Comparison of ENCODE assay signal across 22 mouse cellular contexts in the genomic region with DNA sequence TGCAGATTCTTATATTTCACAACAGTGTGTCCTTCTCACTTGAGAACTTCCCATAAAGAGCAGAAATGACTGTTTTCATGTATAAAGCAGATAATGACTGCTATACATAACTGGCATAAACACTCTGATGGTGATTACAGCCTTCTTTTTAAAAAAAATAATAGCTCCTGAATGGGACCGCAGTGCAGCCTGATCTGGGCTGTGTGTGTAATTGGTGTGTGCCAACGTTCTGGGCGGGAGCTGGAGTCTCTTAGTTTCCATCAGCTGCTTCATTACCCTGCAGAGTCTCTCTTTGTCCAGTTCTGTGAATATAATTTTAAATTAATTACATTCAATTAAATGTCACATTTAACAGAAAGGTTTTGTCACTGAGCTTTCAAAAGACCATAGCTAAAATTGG. TPM values are rescaled to one million over a fixed set of nuclear protein-coding genes. Genes with fewer than 3 reads are reported as not detected.
DNase-seq lines count a peak whose midpoint lies in the region; ATAC-seq and TF ChIP-seq lines count a peak whose summit lies in the region.
"Had no signal": no experiment of that assay in that cellular context is flagged by ENCODE, and none has a peak within 500 bp of the region (broad histone marks: within the 10 kb centered on the region; RNA-seq: fewer than 3 reads in every experiment).

No protein-coding gene starts in this region.

- DNase-seq in forebrain, embryonic 11.5 days (ENCODE audit: low spot score) = no peak
- DNase-seq in hindbrain, embryonic 11.5 days (ENCODE audit: low spot score) = no peak
- peak; percentile 22 for DNase-seq in midbrain, embryonic 14.5 days
- no peak for DNase-seq in midbrain, postnatal 0 days (ENCODE audit: low spot score)
- DNase-seq in Muller cell, postnatal 12 days (ENCODE audit: inconsistent ontology term) = no peak
- DNase-seq: adrenal gland, postnatal 10 days; B cell, adult 2 months; cerebellum, adult 11-12 months; cerebellum, adult 9-10 months; cerebellum, postnatal 36 days; gastrocnemius, postnatal 14 days; heart, adult 2 months; heart, postnatal 14 days had no signal

- H3K4me2 ChIP-seq in forebrain, embryonic 13.5 days = no peak overlapping the region
- H3K4me2 ChIP-seq in forebrain, embryonic 11.5 days (ENCODE audit: low read depth, low read length, severe bottlenecking) = no peak overlapping the region
- H3K4me2 ChIP-seq in hindbrain, embryonic 13.5 days = no peak overlapping the region
- H3K4me2 ChIP-seq in hindbrain, embryonic 11.5 days (replicated peaks; ENCODE audit: low read depth, low read length) = no peak overlapping the region
- H3K4me2 ChIP-seq in midbrain, embryonic 14.5 days (ENCODE audit: low read length) = no peak overlapping the region
- H3K4me2 ChIP-seq in midbrain, postnatal 0 days (ENCODE audit: low read depth, low read length, poor library complexity, severe bottlenecking) = no peak overlapping the region
- H3K4me2 ChIP-seq in midbrain, embryonic 16.5 days (ENCODE audit: low read length) = no peak overlapping the region
- H3K4me2 ChIP-seq: heart, embryonic 11.5 days; heart, embryonic 15.5 days had no signal

- no peak overlapping the region for H3K9ac ChIP-seq in forebrain, embryonic 13.5 days
- no peak overlapping the region for H3K9ac ChIP-seq in forebrain, embryonic 11.5 days (ENCODE audit: low read length)
- H3K9ac ChIP-seq in hindbrain, embryonic 13.5 days = no peak overlapping the region
- H3K9ac ChIP-seq in hindbrain, embryonic 11.5 days (ENCODE audit: low read depth, low read length) = no peak overlapping the region
- no peak overlapping the region for H3K9ac ChIP-seq in midbrain, embryonic 14.5 days (replicated peaks; ENCODE audit: low read length)
- H3K9ac ChIP-seq in midbrain, postnatal 0 days (replicated peaks; ENCODE audit: low read length, poor library complexity, severe bottlenecking) = no peak overlapping the region
- H3K9ac ChIP-seq in midbrain, embryonic 16.5 days (ENCODE audit: low read depth, low read length) = no peak overlapping the region
- H3K9ac ChIP-seq: heart, embryonic 15.5 days had no signal

- H3K36me3 ChIP-seq in forebrain, embryonic 13.5 days (ENCODE audit: poor library complexity, severe bottlenecking) = peaks cover 99% of the 10 kb centered on the region
- no peaks in the 10 kb centered on the region; the same call in 1 of the 2 replicates for H3K36me3 ChIP-seq in forebrain, embryonic 11.5 days (ENCODE audit: control insufficient read depth, insufficient read depth, low read length)
- peaks cover 96% of the 10 kb centered on the region for H3K36me3 ChIP-seq in hindbrain, embryonic 13.5 days
- peaks cover 4% of the 10 kb centered on the region; the same call in 1 of the 2 replicates for H3K36me3 ChIP-seq in hindbrain, embryonic 11.5 days (ENCODE audit: control insufficient read depth, insufficient read depth, low read length)
- peaks cover 82% of the 10 kb centered on the region for H3K36me3 ChIP-seq in midbrain, embryonic 14.5 days (ENCODE audit: control insufficient read depth, insufficient read depth, low read length)
- H3K36me3 ChIP-seq in midbrain, postnatal 0 days (ENCODE audit: insufficient read depth, low read length) = peaks cover 48% of the 10 kb centered on the region
- peaks cover 46% of the 10 kb centered on the region for H3K36me3 ChIP-seq in midbrain, embryonic 16.5 days (ENCODE audit: control insufficient read depth, insufficient read depth, low read length)

- 53% methylated on average over 3 of the region's 3 CpGs for WGBS in forebrain, embryonic 13.5 days
- WGBS in forebrain, embryonic 11.5 days = 76% methylated on average over 3 of the region's 3 CpGs
- WGBS in hindbrain, embryonic 13.5 days = 83% methylated on average over 3 of the region's 3 CpGs
- WGBS in hindbrain, embryonic 11.5 days = 93% methylated on average over 3 of the region's 3 CpGs
- 69% methylated on average over 3 of the region's 3 CpGs for WGBS in midbrain, embryonic 14.5 days
- 69% methylated on average over 3 of the region's 3 CpGs for WGBS in midbrain, postnatal 0 days
- 68% methylated on average over 3 of the region's 3 CpGs for WGBS in midbrain, embryonic 16.5 days

- peak; percentile 63; the same call in 1 of the 2 replicates for ATAC-seq in forebrain, embryonic 13.5 days
- no peak for ATAC-seq in forebrain, embryonic 11.5 days (replicated peaks; ENCODE audit: low FRiP score)
- no peak for ATAC-seq in hindbrain, embryonic 13.5 days (ENCODE audit: low FRiP score)
- no peak for ATAC-seq in hindbrain, embryonic 11.5 days (ENCODE audit: low FRiP score)
- no peak for ATAC-seq in midbrain, embryonic 14.5 days (ENCODE audit: low FRiP score, low TSS enrichment)
- no peak for ATAC-seq in midbrain, postnatal 0 days (ENCODE audit: low FRiP score)
- no peak for ATAC-seq in midbrain, embryonic 16.5 days
- ATAC-seq: CD4-positive, CD25-positive, alpha-beta regulatory T cell, adult 4 months; intestine, postnatal 0 days had no signal

- peaks cover 4% of the 10 kb centered on the region; the same call in 1 of the 2 replicates for H3K4me1 ChIP-seq in forebrain, embryonic 13.5 days
- no peaks in the 10 kb centered on the region for H3K4me1 ChIP-seq in forebrain, embryonic 11.5 days (replicated peaks; ENCODE audit: control insufficient read depth, insufficient read depth, low read length)
- no peaks in the 10 kb centered on the region for H3K4me1 ChIP-seq in hindbrain, embryonic 13.5 days (replicated peaks)
- H3K4me1 ChIP-seq in hindbrain, embryonic 11.5 days (replicated peaks; ENCODE audit: control insufficient read depth, insufficient read depth, low read length) = no peaks in the 10 kb centered on the region
- no peaks in the 10 kb centered on the region for H3K4me1 ChIP-seq in midbrain, embryonic 14.5 days (ENCODE audit: control insufficient read depth, insufficient read depth, low read length)
- no peaks in the 10 kb centered on the region for H3K4me1 ChIP-seq in midbrain, postnatal 0 days (ENCODE audit: insufficient read depth, low read length)
- no peaks in the 10 kb centered on the region for H3K4me1 ChIP-seq in midbrain, embryonic 16.5 days (ENCODE audit: control insufficient read depth, insufficient read depth, low read length)
- H3K4me1 ChIP-seq: heart, embryonic 15.5 days had no signal

- TF ChIP-seq CTCF in midbrain, postnatal 0 days (IDR thresholded peaks at IDR 0.05) = no peak

- H3K27me3 ChIP-seq in forebrain, embryonic 13.5 days = no peaks in the 10 kb centered on the region
- no peaks in the 10 kb centered on the region for H3K27me3 ChIP-seq in forebrain, embryonic 11.5 days (ENCODE audit: control insufficient read depth, insufficient read depth, low read length)
- H3K27me3 ChIP-seq in hindbrain, embryonic 13.5 days = no peaks in the 10 kb centered on the region
- no peaks in the 10 kb centered on the region for H3K27me3 ChIP-seq in hindbrain, embryonic 11.5 days (ENCODE audit: control insufficient read depth, insufficient read depth, low read length)
- H3K27me3 ChIP-seq in midbrain, embryonic 14.5 days (ENCODE audit: control insufficient read depth, insufficient read depth, low read length) = no peaks in the 10 kb centered on the region
- H3K27me3 ChIP-seq in midbrain, postnatal 0 days (ENCODE audit: insufficient read depth, low read length) = no peaks in the 10 kb centered on the region
- H3K27me3 ChIP-seq in midbrain, embryonic 16.5 days (ENCODE audit: control insufficient read depth, insufficient read depth, low read depth, low read length) = no peaks in the 10 kb centered on the region
- H3K27me3 ChIP-seq: heart, embryonic 15.5 days had no signal

- no peak overlapping the region for H3K4me3 ChIP-seq in forebrain, embryonic 13.5 days
- no peak overlapping the region for H3K4me3 ChIP-seq in forebrain, embryonic 11.5 days (ENCODE audit: low read depth, low read length)
- no peak overlapping the region for H3K4me3 ChIP-seq in hindbrain, embryonic 13.5 days
- no peak overlapping the region for H3K4me3 ChIP-seq in hindbrain, embryonic 11.5 days (ENCODE audit: low read depth, low read length)
- no peak overlapping the region for H3K4me3 ChIP-seq in midbrain, embryonic 14.5 days (replicated peaks; ENCODE audit: low read depth, low read length)
- H3K4me3 ChIP-seq in midbrain, postnatal 0 days (ENCODE audit: low read depth, low read length) = no peak overlapping the region
- no peak overlapping the region for H3K4me3 ChIP-seq in midbrain, embryonic 16.5 days (ENCODE audit: low read depth, low read length)
- H3K4me3 ChIP-seq: embryonic facial prominence, embryonic 10.5 days; heart, adult 2 months; heart, embryonic 15.5 days had no signal

- H3K9me3 ChIP-seq in forebrain, embryonic 13.5 days (replicated peaks) = no peaks in the 10 kb centered on the region
- H3K9me3 ChIP-seq in forebrain, embryonic 11.5 days (ENCODE audit: control insufficient read depth, low read length) = no peaks in the 10 kb centered on the region
- no peaks in the 10 kb centered on the region for H3K9me3 ChIP-seq in hindbrain, embryonic 13.5 days
- no peaks in the 10 kb centered on the region for H3K9me3 ChIP-seq in hindbrain, embryonic 11.5 days (ENCODE audit: control insufficient read depth, low read length)
- no peaks in the 10 kb centered on the region for H3K9me3 ChIP-seq in midbrain, embryonic 14.5 days (ENCODE audit: control insufficient read depth, low read length)
- H3K9me3 ChIP-seq in midbrain, postnatal 0 days (ENCODE audit: low read length) = no peaks in the 10 kb centered on the region
- H3K9me3 ChIP-seq in midbrain, embryonic 16.5 days (replicated peaks; ENCODE audit: control insufficient read depth, low read length, poor library complexity, severe bottlenecking) = no peaks in the 10 kb centered on the region
- H3K9me3 ChIP-seq: embryonic facial prominence, embryonic 10.5 days; G1E; heart, embryonic 15.5 days had no signal

- no peak overlapping the region for H3K27ac ChIP-seq in forebrain, embryonic 13.5 days
- H3K27ac ChIP-seq in forebrain, embryonic 11.5 days (ENCODE audit: low read depth, low read length) = no peak overlapping the region
- H3K27ac ChIP-seq in hindbrain, embryonic 13.5 days = peak overlapping the region; percentile 35; the same call in 1 of the 2 replicates
- H3K27ac ChIP-seq in hindbrain, embryonic 11.5 days (ENCODE audit: low read depth, low read length) = no peak overlapping the region
- peak overlapping the region; percentile 6 for H3K27ac ChIP-seq in midbrain, embryonic 14.5 days (replicated peaks; ENCODE audit: low read depth, low read length)
- no peak overlapping the region for H3K27ac ChIP-seq in midbrain, postnatal 0 days (ENCODE audit: low read depth, low read length)
- H3K27ac ChIP-seq in midbrain, embryonic 16.5 days (ENCODE audit: low read length) = peak overlapping the region; percentile 31
- H3K27ac ChIP-seq: embryonic facial prominence, embryonic 10.5 days; heart, adult 2 months; heart, embryonic 15.5 days had no signal

RNA-seq across cellular contexts. Expression of a gene that starts 34.8 kb away (rescaled TPM):
- polyA plus RNA-seq in forebrain, embryonic 13.5 days (2015; fragmentation: Nextera tagmentation; extraction: Ambion mirVana) = 28.2 and 28.6 TPM in 2 replicates
- 20.7 and 20.8 TPM in 2 replicates for polyA plus RNA-seq in forebrain, embryonic 11.5 days (2014; fragmentation: Nextera tagmentation; extraction: Ambion mirVana)
- polyA plus RNA-seq in hindbrain, embryonic 13.5 days (2015; fragmentation: Nextera tagmentation; extraction: Ambion mirVana) = 30.9 and 32.6 TPM in 2 replicates
- polyA plus RNA-seq in hindbrain, embryonic 11.5 days (2014; fragmentation: Nextera tagmentation; extraction: Ambion mirVana) = 21.5 and 22.8 TPM in 2 replicates
- polyA plus RNA-seq in midbrain, embryonic 14.5 days (2014; fragmentation: Nextera tagmentation; extraction: Ambion mirVana) = 25.8 and 34.2 TPM in 2 replicates
- total RNA-seq in midbrain, postnatal 0 days (2014; rRNA removed) = 43.1 and 44.5 TPM in 2 replicates
- 15.3 and 17.1 TPM in 2 replicates for polyA plus RNA-seq in midbrain, postnatal 0 days (2015; fragmentation: Nextera tagmentation; extraction: Ambion mirVana)
- 26.4 and 31.4 TPM in 2 replicates for polyA plus RNA-seq in midbrain, embryonic 16.5 days (2015; fragmentation: Nextera tagmentation; extraction: Ambion mirVana)

RNA-seq across cellular contexts. Expression of a gene that starts 57.1 kb away (rescaled TPM):
- 37.4 and 41.9 TPM in 2 replicates for polyA plus RNA-seq in forebrain, embryonic 13.5 days (2015; fragmentation: Nextera tagmentation; extraction: Ambion mirVana)
- polyA plus RNA-seq in forebrain, embryonic 11.5 days (2014; fragmentation: Nextera tagmentation; extraction: Ambion mirVana) = 48.3 and 52.7 TPM in 2 replicates
- polyA plus RNA-seq in hindbrain, embryonic 13.5 days (2015; fragmentation: Nextera tagmentation; extraction: Ambion mirVana) = 27.1 and 27.8 TPM in 2 replicates
- polyA plus RNA-seq in hindbrain, embryonic 11.5 days (2014; fragmentation: Nextera tagmentation; extraction: Ambion mirVana) = 46.8 and 47.4 TPM in 2 replicates
- polyA plus RNA-seq in midbrain, embryonic 14.5 days (2014; fragmentation: Nextera tagmentation; extraction: Ambion mirVana) = 22.5 and 28.8 TPM in 2 replicates
- total RNA-seq in midbrain, postnatal 0 days (2014; rRNA removed) = 14.6 and 16.4 TPM in 2 replicates
- 16.1 and 16.3 TPM in 2 replicates for polyA plus RNA-seq in midbrain, postnatal 0 days (2015; fragmentation: Nextera tagmentation; extraction: Ambion mirVana)
- polyA plus RNA-seq in midbrain, embryonic 16.5 days (2015; fragmentation: Nextera tagmentation; extraction: Ambion mirVana) = 20.3 and 21.4 TPM in 2 replicates

Comparison
In these comparisons a context has a peak if more than half of its experiments do, and no peak if none do; other contexts are left out.
1. H3K27ac ChIP-seq: peak in hindbrain, embryonic 13.5 days (single experiment), midbrain, embryonic 14.5 days (single experiment) and midbrain, embryonic 16.5 days (single experiment); none in forebrain, embryonic 13.5 days (single experiment), forebrain, embryonic 11.5 days (single experiment), hindbrain, embryonic 11.5 days (single experiment) and midbrain, postnatal 0 days (single experiment).